Mouse (Mus musculus): ENCODE measurements around the gene Gm525. TPM values are rescaled to one million over a fixed set of nuclear protein-coding genes. Genes with fewer than 3 reads are reported as not detected.
"Not testable (repeated sequence)": the region's sequence is repeated elsewhere in the genome, so short reads cannot be mapped to it uniquely, and the experiment has no call there.

Gene Gm525
- total and polyA plus RNA-seq, 2 experiments from 2014 or later = 0.30 TPM; not detected in 1

- Histone ChIP-seq H3K27me3 (ENCODE audit: insufficient read depth, low read length) (no peaks in the 10 kb centered on the region), H3K4me1 (ENCODE audit: insufficient read depth) (no peaks in the 10 kb centered on the region), H3K9ac (no peak overlapping the region), H3K9me3 (ENCODE audit: low read length) (no peaks in the 10 kb centered on the region), H3K27ac (ENCODE audit: low read depth, low read length) (no peak overlapping the region), H3K36me3 (ENCODE audit: insufficient read depth) (no peaks in the 10 kb centered on the region), H3K4me2 (ENCODE audit: low read depth) (no peak overlapping the region), H3K4me3 (ENCODE audit: low read depth, low read length) (no peak overlapping the region)
- WGBS = 86% methylated on average over 1 of the region's 1 CpGs
- no peak for ATAC-seq
- DNase-seq = no peak
- TF ChIP-seq CTCF (IDR thresholded peaks at IDR 0.05; ENCODE audit: low read depth) = no peak
Observed at GRCm38 (mm10) chr11:89031189-89031588, 42.5 kb upstream of the Gm525 start.

- Histone ChIP-seq H3K4me1 (ENCODE audit: insufficient read depth) (no peaks in the 10 kb centered on the region), H3K9ac (no peak overlapping the region), H3K27me3 (ENCODE audit: insufficient read depth, low read length) (no peaks in the 10 kb centered on the region), H3K4me2 (ENCODE audit: low read depth) (no peak overlapping the region), H3K27ac (ENCODE audit: low read depth, low read length) (no peak overlapping the region), H3K36me3 (ENCODE audit: insufficient read depth) (peaks cover 19% of the 10 kb centered on the region; the same call in 1 of the 2 replicates), H3K4me3 (ENCODE audit: low read depth, low read length) (no peak overlapping the region), H3K9me3 (ENCODE audit: low read length) (no peaks in the 10 kb centered on the region)
- no peak for ATAC-seq
- no peak for TF ChIP-seq CTCF (IDR thresholded peaks at IDR 0.05; ENCODE audit: low read depth)
- DNase-seq = no peak
Observed at GRCm38 (mm10) chr11:89034592-89034991, 39.0 kb upstream of the Gm525 start.

GRCm38 (mm10) chr11:89035552-89035951 lies 38.1 kb upstream of the Gm525 start:
- Histone ChIP-seq H3K9me3 (ENCODE audit: low read length) (no peaks in the 10 kb centered on the region), H3K27me3 (ENCODE audit: insufficient read depth, low read length) (no peaks in the 10 kb centered on the region), H3K9ac (no peak overlapping the region), H3K4me2 (ENCODE audit: low read depth) (no peak overlapping the region), H3K27ac (ENCODE audit: low read depth, low read length) (no peak overlapping the region), H3K36me3 (ENCODE audit: insufficient read depth) (peaks cover 29% of the 10 kb centered on the region), H3K4me1 (ENCODE audit: insufficient read depth) (no peaks in the 10 kb centered on the region), H3K4me3 (ENCODE audit: low read depth, low read length) (no peak overlapping the region)
- ATAC-seq = no peak
- WGBS = 78% methylated on average over 3 of the region's 3 CpGs
- no peak for DNase-seq
- no peak for TF ChIP-seq CTCF (IDR thresholded peaks at IDR 0.05; ENCODE audit: low read depth)

- Histone ChIP-seq H3K9ac (no peak overlapping the region), H3K27me3 (ENCODE audit: insufficient read depth, low read length) (no peaks in the 10 kb centered on the region), H3K4me2 (ENCODE audit: low read depth) (no peak overlapping the region), H3K9me3 (ENCODE audit: low read length) (no peaks in the 10 kb centered on the region), H3K27ac (ENCODE audit: low read depth, low read length) (no peak overlapping the region), H3K36me3 (ENCODE audit: insufficient read depth) (peaks cover 47% of the 10 kb centered on the region), H3K4me1 (ENCODE audit: insufficient read depth) (no peaks in the 10 kb centered on the region), H3K4me3 (ENCODE audit: low read depth, low read length) (no peak overlapping the region)
- ATAC-seq = no peak
- TF ChIP-seq CTCF (IDR thresholded peaks at IDR 0.05; ENCODE audit: low read depth) = no peak
- 77% methylated on average over 6 of the region's 6 CpGs for WGBS
- DNase-seq = no peak
Observed at GRCm38 (mm10) chr11:89038496-89038895, 35.1 kb upstream of the Gm525 start.

GRCm38 (mm10) chr11:89039325-89039724 lies 34.3 kb upstream of the Gm525 start:
- peaks cover 53% of the 10 kb centered on the region for H3K36me3 ChIP-seq (ENCODE audit: insufficient read depth)

GRCm38 (mm10) chr11:89041073-89041472 lies 32.6 kb upstream of the Gm525 start:
- not testable (repeated sequence) for DNase-seq; H3K4me1 ChIP-seq (ENCODE audit: insufficient read depth); H3K27me3 ChIP-seq (ENCODE audit: insufficient read depth, low read length); H3K4me2 ChIP-seq (ENCODE audit: low read depth); H3K9ac ChIP-seq; H3K27ac ChIP-seq (ENCODE audit: low read depth, low read length); H3K9me3 ChIP-seq (ENCODE audit: low read length); ATAC-seq; H3K4me3 ChIP-seq (ENCODE audit: low read depth, low read length)
- 91% methylated on average over 6 of the region's 7 CpGs for WGBS
- peaks cover 69% of the 10 kb centered on the region for H3K36me3 ChIP-seq (ENCODE audit: insufficient read depth)

More at GRCm38 (mm10) chr11:89039325-89039724, 34.3 kb upstream of the Gm525 start:
- H3K4me2 ChIP-seq (ENCODE audit: low read depth) = no peak overlapping the region
- H3K9me3 ChIP-seq (ENCODE audit: low read length) = no peaks in the 10 kb centered on the region
- WGBS = 26% methylated on average over 3 of the region's 3 CpGs
- H3K9ac ChIP-seq = no peak overlapping the region
- H3K27me3 ChIP-seq (ENCODE audit: insufficient read depth, low read length) = no peaks in the 10 kb centered on the region
- ATAC-seq = no peak
- peak; percentile 45 for DNase-seq
- H3K27ac ChIP-seq (ENCODE audit: low read depth, low read length) = no peak overlapping the region
- H3K4me3 ChIP-seq (ENCODE audit: low read depth, low read length) = no peak overlapping the region
- no peaks in the 10 kb centered on the region for H3K4me1 ChIP-seq (ENCODE audit: insufficient read depth)
- peak; percentile 75 for TF ChIP-seq CTCF (IDR thresholded peaks at IDR 0.05; ENCODE audit: low read depth)

- ATAC-seq (no peak), DNase-seq (no peak)
- H3K4me1 ChIP-seq (ENCODE audit: insufficient read depth) = no peaks in the 10 kb centered on the region
- no peak overlapping the region for H3K27ac ChIP-seq (ENCODE audit: low read depth, low read length)
- no peak overlapping the region for H3K4me2 ChIP-seq (ENCODE audit: low read depth)
- H3K36me3 ChIP-seq (ENCODE audit: insufficient read depth) = peaks cover 75% of the 10 kb centered on the region
- 90% methylated on average over 7 of the region's 7 CpGs for WGBS
- H3K9me3 ChIP-seq (ENCODE audit: low read length) = no peaks in the 10 kb centered on the region
- no peak for TF ChIP-seq CTCF (IDR thresholded peaks at IDR 0.05; ENCODE audit: low read depth)
- H3K9ac ChIP-seq = no peak overlapping the region
- no peak overlapping the region for H3K4me3 ChIP-seq (ENCODE audit: low read depth, low read length)
- no peaks in the 10 kb centered on the region for H3K27me3 ChIP-seq (ENCODE audit: insufficient read depth, low read length)
Observed at GRCm38 (mm10) chr11:89043046-89043445, 30.6 kb upstream of the Gm525 start.

GRCm38 (mm10) chr11:89045501-89045900 lies 28.1 kb upstream of the Gm525 start:
- not testable (repeated sequence) for H3K27me3 ChIP-seq (ENCODE audit: insufficient read depth, low read length); H3K9me3 ChIP-seq (ENCODE audit: low read length); H3K9ac ChIP-seq; ATAC-seq; H3K27ac ChIP-seq (ENCODE audit: low read depth, low read length); H3K4me2 ChIP-seq (ENCODE audit: low read depth); H3K4me3 ChIP-seq (ENCODE audit: low read depth, low read length); DNase-seq; H3K4me1 ChIP-seq (ENCODE audit: insufficient read depth)
- H3K36me3 ChIP-seq (ENCODE audit: insufficient read depth) = peaks cover 73% of the 10 kb centered on the region
- 99% methylated on average over 3 of the region's 3 CpGs for WGBS
